Mouse (Mus musculus): ENCODE measurements at regions not wholly inside any gene's neighbourhood (a gene's known extent, or its start where the extent isn't known, plus 50 kb on each side); places are given as distances from the start of the nearest gene placed in this dataset.

GRCm38 (mm10) chr8:34744682-34745081 lies 633.1 kb upstream of the Gm10131 start:
- TF ChIP-seq POLR2A (IDR thresholded peaks at IDR 0.05; ENCODE audit: low read depth, low read length) (no peak), CTCF (conservative IDR thresholded peaks at IDR 0.05; ENCODE audit: insufficient read depth, insufficient read length, low read depth, low read length) (no peak)
